Comparison of ENCODE assay signal across 10 mouse cellular contexts in genomic region chr3:57509945-57510675, GRCm38 (mm10).
DNase-seq lines count a peak whose midpoint lies in the region; ATAC-seq and TF ChIP-seq lines count a peak whose summit lies in the region.
"Had no signal": no experiment of that assay in that cellular context is flagged by ENCODE, and none has a peak within 500 bp of the region (broad histone marks: within the 10 kb centered on the region; RNA-seq: fewer than 3 reads in every experiment).

No protein-coding gene starts in this region.

- no peak overlapping the region for H3K4me2 ChIP-seq in midbrain, postnatal 0 days (ENCODE audit: low read depth, low read length, poor library complexity, severe bottlenecking)

- peaks cover 98% of the 10 kb centered on the region for H3K79me2 ChIP-seq in C2C12 (ENCODE audit: control insufficient read depth, insufficient read depth)

- H3K9ac ChIP-seq in midbrain, postnatal 0 days (replicated peaks; ENCODE audit: low read length, poor library complexity, severe bottlenecking) = no peak overlapping the region

- no peak for ATAC-seq in midbrain, postnatal 0 days (ENCODE audit: low FRiP score)

- peaks cover 7% of the 10 kb centered on the region for H3K36me3 ChIP-seq in C2C12 (ENCODE audit: control insufficient read depth, insufficient read depth)
- H3K36me3 ChIP-seq in midbrain, postnatal 0 days (ENCODE audit: insufficient read depth, low read length) = no peaks in the 10 kb centered on the region
- H3K36me3 ChIP-seq: G1E had no signal

- H3K79me3 ChIP-seq in C2C12 (ENCODE audit: low read depth) = peaks cover 43% of the 10 kb centered on the region

- no peak overlapping the region for H3ac ChIP-seq in C2C12 (ENCODE audit: control insufficient read depth, insufficient read length, low read depth)

- H3K9me3 ChIP-seq in midbrain, postnatal 0 days (ENCODE audit: low read length) = no peaks in the 10 kb centered on the region

- no peak overlapping the region for H3K4me3 ChIP-seq in C2C12 (ENCODE audit: insufficient read depth, poor library complexity, severe bottlenecking)
- no peak overlapping the region for H3K4me3 ChIP-seq in midbrain, postnatal 0 days (ENCODE audit: low read depth, low read length)

- H3K4me1 ChIP-seq in midbrain, postnatal 0 days (ENCODE audit: insufficient read depth, low read length) = no peaks in the 10 kb centered on the region

- intact Hi-C loops in left cerebral cortex, postnatal 36 days (cut with DNase I) = loop anchor here (5.0 kb wide), 2 partner anchors 38 to 62 kb away; no protein-coding TSS in a partner anchor

- H3K27me3 ChIP-seq in C2C12 (ENCODE audit: control insufficient read depth, insufficient read depth, insufficient read length) = no peaks in the 10 kb centered on the region
- H3K27me3 ChIP-seq in midbrain, postnatal 0 days (ENCODE audit: insufficient read depth, low read length) = no peaks in the 10 kb centered on the region

- peak; percentile 53 for DNase-seq in heart, adult 8-10 months (ENCODE audit: low spot score)
- no peak for DNase-seq in heart, postnatal 4 days
- DNase-seq in fat pad, adult 2 months (ENCODE audit: extremely low read depth, low read depth, low spot score) = peak; percentile 28
- peak; percentile 39 for DNase-seq in lung, postnatal 14 days
- DNase-seq in midbrain, postnatal 0 days (ENCODE audit: low spot score) = no peak
- DNase-seq in B cell, adult 2 months = no peak
- no peak for DNase-seq in left cerebral cortex, postnatal 36 days (ENCODE audit: low spot score in 2 of 2)
- DNase-seq: midbrain, embryonic 14.5 days had no signal

- H3K27ac ChIP-seq in midbrain, postnatal 0 days (ENCODE audit: low read depth, low read length) = no peak overlapping the region

- no peak for TF ChIP-seq CTCF in C2C12 (IDR thresholded peaks at IDR 0.05; ENCODE audit: control insufficient read depth, insufficient read depth, insufficient read length)
- TF ChIP-seq CTCF in midbrain, postnatal 0 days (IDR thresholded peaks at IDR 0.05) = no peak

- WGBS in midbrain, postnatal 0 days = 87% methylated on average over 7 of the region's 7 CpGs

TF ChIP-seq in C2C12, 6 proteins besides CTCF, POLR2A, EP300 and RAD21:
- TF ChIP-seq MYOG (IDR thresholded peaks at IDR 0.05; ENCODE audit: control insufficient read depth, extremely low read depth, insufficient read length) (no peak), FOSL1 (IDR thresholded peaks at IDR 0.05; ENCODE audit: insufficient read depth, low read length, poor library complexity, severe bottlenecking) (no peak), MYOD1 (IDR thresholded peaks at IDR 0.05; ENCODE audit: control insufficient read depth, insufficient read length, low read depth) (no peak), USF1 (IDR thresholded peaks at IDR 0.05; ENCODE audit: low read depth) (no peak), MAX (IDR thresholded peaks at IDR 0.05) (no peak), CEBPB (IDR thresholded peaks at IDR 0.05; ENCODE audit: low read depth) (peak; percentile 66)

Comparison
In these comparisons a context has a peak if more than half of its experiments do, and no peak if none do; other contexts are left out.
1. DNase-seq: peak in heart, adult 8-10 months (single experiment), fat pad, adult 2 months (single experiment) and lung, postnatal 14 days (single experiment); none in heart, postnatal 4 days (single experiment), midbrain, postnatal 0 days (single experiment), B cell, adult 2 months (0 of 2) and left cerebral cortex, postnatal 36 days (0 of 2).